Mouse (Mus musculus) CD4-positive, CD25-positive, alpha-beta regulatory T cell, adult 4 months (primary cell): ENCODE measurements around the gene Duoxa2. TPM values are rescaled to one million over a fixed set of nuclear protein-coding genes. Genes with fewer than 3 reads are reported as not detected.

Experiments used
- polyA plus RNA-seq, 2 experiments: library from polyadenylated mRNA; unstranded; fragments of 100-300 nt; shearing (Covaris generic); gene quantifications; one replicate each; pipeline ENCODE4 v1.2.1; 2017

Duoxa2 gene
- polyA plus RNA-seq, 2 experiments from 2014 or later, result not detected

Other genes with a start within 250 kb of the Duoxa2 start
- 1 to 10 TPM; 5.3 to 7.4 TPM for gene Spg11, start 180.5 kb upstream of the Duoxa2 start, polyA plus RNA-seq
- 1,000 to 10,000 TPM; 7,747 to 9,345 TPM for gene B2m, start 151.2 kb upstream of the Duoxa2 start, polyA plus RNA-seq
- gene Trim69, start 138.2 kb upstream of the Duoxa2 start, polyA plus RNA-seq, result under 1 TPM in 1 of 2 experiments, not detected in 1; 0.35 TPM
- gene Patl2, start 112.7 kb upstream of the Duoxa2 start, polyA plus RNA-seq, result 1 to 10 TPM; 1.2 to 1.5 TPM
- not detected for gene Terb2, start 112.6 kb upstream of the Duoxa2 start, polyA plus RNA-seq
- gene Sord, start 64.2 kb upstream of the Duoxa2 start, polyA plus RNA-seq, result 1 to 10 TPM; 4.1 to 4.4 TPM
- not detected for gene Duox2, start 451 bp upstream of the Duoxa2 start, polyA plus RNA-seq
- gene Duoxa1, start 14.8 kb downstream of the Duoxa2 start, polyA plus RNA-seq, result not detected
- gene Duox1, start 16.8 kb downstream of the Duoxa2 start, polyA plus RNA-seq, result not detected
- under 1 TPM in 1 of 2 experiments, not detected in 1; 0.42 TPM for gene Shf, start 70.3 kb downstream of the Duoxa2 start, polyA plus RNA-seq
- 100 to 1,000 TPM; 153 to 175 TPM for gene Slc28a2, start 127.6 kb downstream of the Duoxa2 start, polyA plus RNA-seq
- gene Gm14085, start 186.0 kb downstream of the Duoxa2 start, polyA plus RNA-seq, result 10 to 100 TPM; 42.9 to 70.0 TPM